Mouse (Mus musculus): ENCODE measurements at regions not wholly inside any gene's neighbourhood (a gene's known extent, or its start where the extent isn't known, plus 50 kb on each side); places are given as distances from the start of the nearest gene placed in this dataset.

DNA sequence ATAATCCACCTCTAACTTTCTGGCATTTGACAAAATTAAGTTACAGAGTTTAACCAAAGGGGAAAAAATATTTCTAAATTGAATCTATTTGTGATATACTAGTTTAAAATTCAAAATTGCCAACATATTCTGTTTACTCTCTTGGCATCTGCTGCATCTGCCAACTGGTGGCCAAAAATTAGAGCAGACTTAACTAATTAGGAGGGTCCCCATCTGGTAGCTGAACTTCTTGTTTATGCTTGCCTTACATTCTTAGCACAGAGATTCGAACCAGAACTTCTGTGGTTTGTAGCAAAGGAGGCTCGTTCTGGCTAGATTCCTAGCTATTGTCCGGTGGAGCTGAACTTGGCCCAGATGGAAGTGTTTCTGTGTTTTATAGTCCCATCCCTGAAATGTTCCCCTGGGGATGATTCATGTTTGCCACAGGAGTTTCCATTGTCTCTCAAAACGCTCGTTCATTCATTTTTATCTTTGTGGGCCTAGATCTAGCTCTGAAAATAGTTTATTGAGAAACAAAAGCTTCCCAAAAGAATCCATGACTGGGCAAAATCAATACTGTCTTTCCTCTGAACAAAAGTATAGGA, 3461.5 kb upstream of the Gm7489 start:
- TF ChIP-seq CTCF (IDR thresholded peaks at IDR 0.05; ENCODE audit: low read depth) (no peak), EP300 (IDR thresholded peaks at IDR 0.05; ENCODE audit: low read depth) (no peak)

All from heart, postnatal 0 days (tissue).